Mouse (Mus musculus) liver, adult 2 months (tissue): ENCODE measurements around the gene Robo1. TPM values are rescaled to one million over a fixed set of nuclear protein-coding genes. Genes with fewer than 3 reads are reported as not detected.

Experiments
- DNase-seq: peaks from one replicate; pipeline ENCODE4 v3.0.0-alpha.2; 2011; ENCODE audit warnings: low read depth, low spot score; ENCODE audit errors: extremely low read depth
- H3K27ac ChIP-seq: fragments of 200-500 bp; replicated peaks from 2 replicates; pipeline ENCODE4 v1.5.1; 2012; ENCODE audit warnings: low read depth, mild to moderate bottlenecking, control low read depth, inconsistent platforms, low read length; ENCODE audit not compliant: insufficient read depth
- H3K27me3 ChIP-seq: fragments of 200-500 bp; 2 replicates; pipeline ENCODE4 v1.6.1; 2012; ENCODE audit warnings: mild to moderate bottlenecking, moderate library complexity, low read length, inconsistent platforms; ENCODE audit not compliant: control insufficient read depth, insufficient read depth
- H3K36me3 ChIP-seq: fragments of 200-500 bp; 2 replicates; pipeline ENCODE4 v1.6.1; 2012; ENCODE audit warnings: low read length, inconsistent platforms; ENCODE audit not compliant: control insufficient read depth, insufficient read depth
- H3K4me1 ChIP-seq: fragments of 200-500 bp; 2 replicates; pipeline ENCODE4 v1.6.1; 2011; ENCODE audit warnings: low read length; ENCODE audit not compliant: control insufficient read depth, insufficient read depth
- H3K4me3 ChIP-seq: fragments of 200-500 bp; 2 replicates; pipeline ENCODE4 v1.5.1; 2011; ENCODE audit warnings: low read depth, mild to moderate bottlenecking, control low read depth, low read length, moderate library complexity; ENCODE audit not compliant: insufficient read depth
- H3K79me2 ChIP-seq: fragments of 200-500 bp; 2 replicates; pipeline ENCODE4 v1.6.1; 2012; ENCODE audit warnings: inconsistent platforms, mild to moderate bottlenecking, low read length, moderate library complexity; ENCODE audit not compliant: control insufficient read depth, insufficient read depth
- H3K9ac ChIP-seq: fragments of 200-500 bp; 2 replicates; pipeline ENCODE4 v1.6.1; 2012; ENCODE audit warnings: low read depth, mild to moderate bottlenecking, control low read depth, inconsistent platforms, low read length
- CTCF ChIP-seq: fragments of 200-500 bp; IDR thresholded peaks from 2 replicates; pipeline ENCODE4 v1.5.1; 2011; ENCODE audit warnings: low read depth, low read length, control low read depth
- POLR2A ChIP-seq: fragments of 200-500 bp; IDR thresholded peaks from 2 replicates; pipeline ENCODE4 v1.6.1; 2011; ENCODE audit warnings: low read length, control low read depth; ENCODE audit not compliant: insufficient read depth; ENCODE audit errors: extremely low read depth
- WGBS: fragments of 180-500 bp; shearing (Covaris S2); methylation state at CpG from one replicate; pipeline ENCODE4 v1.1.7; 2018; 5-methylcytosine and 5-hydroxymethylcytosine counted together
- polyA plus RNA-seq: library from polyadenylated mRNA; depleted of rRNA; stranded (reverse); fragments of >200 nt; gene quantifications from 2 replicates; pipeline ENCODE4 v1.2.3, GENCODE M21; 2012
- total RNA-seq: library from RNA; depleted of rRNA; stranded (reverse); fragments of >200 nt; gene quantifications from 2 replicates; pipeline ENCODE4 v1.2.3, GENCODE M21; 2014

Gene Robo1
- total and polyA plus RNA-seq, 2 experiments, result 4.5 to 6.4 TPM

DNA sequence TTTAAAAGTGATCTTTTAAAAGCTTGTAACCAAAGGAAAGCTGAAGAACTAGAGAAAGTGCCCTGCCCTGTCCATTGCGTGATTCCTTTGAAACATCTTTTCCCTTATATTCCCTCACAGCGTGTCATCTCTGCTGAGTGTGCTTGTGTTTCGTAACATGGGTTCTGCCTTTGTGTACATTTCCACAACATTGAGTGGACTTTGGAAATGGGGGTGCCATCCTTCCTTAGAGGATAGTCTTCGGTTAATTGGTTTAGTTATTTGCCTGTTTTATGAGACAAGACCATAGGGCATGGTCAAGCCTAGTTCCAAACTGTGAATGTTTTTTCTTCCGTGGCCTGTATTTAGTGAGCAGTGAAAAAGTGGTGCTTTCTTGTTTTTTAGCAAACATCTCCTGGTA, 426.1 kb downstream of the Robo1 start:
- Histone ChIP-seq H3K36me3 (no peaks in the 10 kb centered on the region), H3K27me3 (no peaks in the 10 kb centered on the region), H3K4me3 (peak overlapping the region; percentile 11; the same call in 1 of the 2 replicates), H3K79me2 (no peaks in the 10 kb centered on the region; the same call in 1 of the 2 replicates), H3K9ac (no peak overlapping the region), H3K4me1 (peaks cover 6% of the 10 kb centered on the region; the same call in 1 of the 2 replicates), H3K27ac (0 out of 2 replicates have a peak overlapping the region, but pooled peaks have one; percentile 8)
- WGBS, result 20% methylated on average over 5 of the region's 5 CpGs
- peak; percentile 93 for DNase-seq
- TF ChIP-seq POLR2A (no peak), CTCF (no peak)

DNA sequence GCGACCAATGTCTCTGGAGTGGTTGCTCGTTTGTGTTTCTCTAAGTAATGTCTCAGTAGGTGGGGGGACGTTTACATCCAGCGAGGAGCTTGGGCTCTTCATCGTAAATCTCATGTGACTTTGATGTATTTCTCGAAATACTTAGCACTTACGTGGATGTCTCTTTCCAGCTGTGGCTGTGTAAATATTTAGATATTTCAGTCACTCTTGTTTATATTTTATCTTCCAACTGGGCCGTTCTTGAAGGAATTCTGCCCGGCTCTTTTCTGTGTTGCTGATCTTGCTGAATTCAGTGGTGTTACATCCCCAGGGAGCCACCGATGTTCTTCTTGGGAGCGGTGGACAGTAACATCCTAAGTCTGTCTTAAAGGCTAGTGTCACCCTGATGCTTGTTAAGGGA, 427.1 kb downstream of the Robo1 start:
- H3K27ac ChIP-seq, result no peak overlapping the region
- H3K36me3 ChIP-seq, result no peaks in the 10 kb centered on the region
- no peak overlapping the region for H3K4me3 ChIP-seq
- H3K9ac ChIP-seq, result no peak overlapping the region
- TF ChIP-seq POLR2A (no peak), CTCF (no peak)
- peak; percentile 60 for DNase-seq
- WGBS, result 42% methylated on average over 11 of the region's 11 CpGs
- peaks cover 6% of the 10 kb centered on the region; the same call in 1 of the 2 replicates for H3K4me1 ChIP-seq
- H3K27me3 ChIP-seq, result no peaks in the 10 kb centered on the region
- no peaks in the 10 kb centered on the region; the same call in 1 of the 2 replicates for H3K79me2 ChIP-seq

DNA sequence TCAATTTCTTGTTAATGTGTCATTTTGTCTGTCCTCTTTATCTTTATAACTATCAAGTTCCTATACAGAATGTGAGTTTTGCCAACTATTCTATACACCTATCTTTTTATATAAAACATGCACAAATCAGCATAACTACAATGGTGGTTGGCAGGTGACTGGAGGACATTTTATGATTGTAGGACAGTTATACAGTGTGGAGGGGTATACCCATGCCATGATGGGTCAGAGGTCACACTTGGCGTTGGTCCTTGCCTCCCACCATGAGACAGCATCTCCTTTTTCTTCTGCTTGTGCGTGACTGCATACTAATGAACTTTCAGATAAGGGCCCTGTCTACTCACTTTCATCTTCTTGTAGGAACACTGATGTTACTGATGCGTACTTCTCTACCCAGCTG, 427.5 kb downstream of the Robo1 start:
- Histone ChIP-seq H3K27me3 (no peaks in the 10 kb centered on the region), H3K79me2 (no peaks in the 10 kb centered on the region; the same call in 1 of the 2 replicates), H3K36me3 (no peaks in the 10 kb centered on the region), H3K9ac (no peak overlapping the region), H3K4me3 (no peak overlapping the region), H3K27ac (no peak overlapping the region), H3K4me1 (peaks cover 6% of the 10 kb centered on the region; the same call in 1 of the 2 replicates)
- 92% methylated on average over 3 of the region's 3 CpGs for WGBS
- no peak for DNase-seq
- TF ChIP-seq POLR2A (no peak), CTCF (no peak)

DNA sequence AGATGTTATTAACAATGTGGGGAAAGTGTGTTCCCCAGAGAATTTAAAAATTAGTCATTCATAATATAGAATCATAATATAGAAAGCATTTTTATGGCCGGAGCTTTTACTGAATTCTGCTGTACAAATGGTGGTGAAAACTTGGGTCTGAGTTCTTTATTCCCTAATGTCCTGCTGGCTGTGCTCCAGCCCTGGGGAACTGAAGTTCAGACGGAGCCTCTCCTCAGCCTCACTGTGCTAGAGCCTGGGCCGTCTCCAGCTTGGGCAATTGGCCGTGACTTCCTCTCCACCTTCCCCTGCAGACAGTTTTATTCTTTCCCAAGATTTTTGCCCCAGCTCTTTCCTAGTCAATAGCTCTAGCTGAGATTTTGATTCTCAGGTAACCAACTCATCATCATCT, 429.0 kb downstream of the Robo1 start:
- no peak for DNase-seq
- no peak for TF ChIP-seq CTCF
- no peak overlapping the region for H3K27ac ChIP-seq
- peaks cover 6% of the 10 kb centered on the region; the same call in 1 of the 2 replicates for H3K4me1 ChIP-seq
- no peak overlapping the region for H3K4me3 ChIP-seq
- no peak overlapping the region for H3K9ac ChIP-seq
- no peaks in the 10 kb centered on the region; the same call in 1 of the 2 replicates for H3K79me2 ChIP-seq
- no peaks in the 10 kb centered on the region for H3K27me3 ChIP-seq
- no peaks in the 10 kb centered on the region for H3K36me3 ChIP-seq
- WGBS, result 67% methylated on average over 4 of the region's 4 CpGs

DNA sequence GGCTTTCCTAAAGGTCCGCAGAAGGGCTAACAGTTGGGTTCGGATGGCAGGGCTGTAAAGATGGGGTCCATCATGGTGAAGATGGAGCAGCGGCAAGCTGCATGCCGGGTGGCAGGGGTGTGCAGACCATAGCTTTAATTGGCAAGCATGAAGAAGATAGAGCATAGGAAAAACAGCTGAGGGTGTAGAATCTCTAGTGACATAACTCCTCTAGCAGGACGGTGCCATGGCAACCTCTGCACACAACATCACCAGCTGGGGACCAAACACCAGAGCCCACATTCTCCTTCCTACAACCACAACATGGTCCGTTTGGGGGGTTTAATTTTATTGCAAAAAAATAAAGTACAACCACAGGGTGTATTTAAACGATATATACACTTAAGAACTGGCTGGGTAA, 432.1 kb downstream of the Robo1 start:
- Histone ChIP-seq H3K27me3 (no peaks in the 10 kb centered on the region), H3K4me3 (no peak overlapping the region), H3K27ac (no peak overlapping the region), H3K36me3 (no peaks in the 10 kb centered on the region), H3K4me1 (no peaks in the 10 kb centered on the region), H3K79me2 (no peaks in the 10 kb centered on the region; the same call in 1 of the 2 replicates), H3K9ac (no peak overlapping the region)
- TF ChIP-seq CTCF, result no peak
- no peak for TF ChIP-seq POLR2A
- WGBS, result 94% methylated on average over 7 of the region's 7 CpGs
- no peak for DNase-seq

DNA sequence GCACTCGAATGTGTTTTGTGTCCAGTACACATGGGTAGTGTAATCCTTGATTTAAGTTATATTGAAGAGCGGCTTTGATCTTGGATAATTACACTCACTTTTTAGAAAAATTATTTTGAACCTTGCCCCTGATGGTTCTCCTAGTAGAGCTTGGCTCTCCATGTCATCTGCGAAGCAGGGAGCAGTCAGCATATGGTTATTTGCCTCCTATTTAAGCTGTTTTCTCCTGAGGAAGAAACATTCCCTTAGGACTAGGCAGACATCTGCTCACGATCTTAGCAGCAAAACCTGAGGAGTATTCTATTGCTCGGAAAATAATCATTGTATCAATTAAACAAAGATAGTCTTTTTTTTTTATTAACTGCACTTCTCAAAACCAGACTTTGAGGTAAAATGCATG, 439.6 kb downstream of the Robo1 start:
- no peaks in the 10 kb centered on the region for H3K4me1 ChIP-seq
- DNase-seq, result no peak
- TF ChIP-seq CTCF (no peak), POLR2A (no peak)
- H3K36me3 ChIP-seq, result no peaks in the 10 kb centered on the region
- H3K4me3 ChIP-seq, result no peak overlapping the region
- H3K27me3 ChIP-seq, result no peaks in the 10 kb centered on the region
- H3K9ac ChIP-seq, result no peak overlapping the region
- H3K79me2 ChIP-seq, result no peaks in the 10 kb centered on the region
- 91% methylated on average over 5 of the region's 5 CpGs for WGBS
- no peak overlapping the region for H3K27ac ChIP-seq
